Mouse (Mus musculus): ENCODE data around the gene Gdpd1.
"Not testable (repeated sequence)": the region's sequence is repeated elsewhere in the genome, so short reads cannot be mapped to it uniquely, and the experiment has no call there.

Gene Gdpd1

GRCm38 (mm10) chr11:87073866-87074440 lies at the start of gene Gdpd1:
Gene Gdpd1, minus strand, starts transcription at chr11:87074062.
- DNase-seq, result peak; percentile 93 to 95

GRCm38 (mm10) chr11:87121864-87122263 lies 48.0 kb upstream of the Gdpd1 start:
- no peak for DNase-seq

GRCm38 (mm10) chr11:87110172-87110909 lies 36.5 kb upstream of the Gdpd1 start:
- no peak for DNase-seq

GRCm38 (mm10) chr11:87109519-87110171 lies 35.8 kb upstream of the Gdpd1 start:
- DNase-seq, result peak; percentile 33 to 36

GRCm38 (mm10) chr11:87108755-87109518 lies 35.1 kb upstream of the Gdpd1 start, which contains the start of gene Ska2:
Gene Ska2, plus strand, starts transcription at chr11:87109234.
- DNase-seq, result peak; percentile 98

GRCm38 (mm10) chr11:87108409-87108754 lies 34.5 kb upstream of the Gdpd1 start, which contains the start of gene Prr11:
Gene Prr11, minus strand, starts transcription at chr11:87108708.
- no peak for DNase-seq

- no peak for DNase-seq
These were observed 13.3 kb upstream of the Gdpd1 start for GRCm38 (mm10) chr11:87087142-87087541.

- peak; percentile 84 to 85 for DNase-seq
These were observed 12.6 kb upstream of the Gdpd1 start, which contains the start of gene Smg8 for GRCm38 (mm10) chr11:87086290-87086984. Gene Smg8, minus strand, starts transcription at chr11:87086774.

GRCm38 (mm10) chr11:87085461-87085860 lies 11.6 kb upstream of the Gdpd1 start:
- DNase-seq, result no peak

GRCm38 (mm10) chr11:87083712-87084111 lies 9.8 kb upstream of the Gdpd1 start:
- DNase-seq, result no peak

- DNase-seq, result peak; percentile 79 to 80
These were observed 458 bp downstream of the Gdpd1 start for GRCm38 (mm10) chr11:87073343-87073865.

- no peak for DNase-seq
These were observed 11.8 kb downstream of the Gdpd1 start for GRCm38 (mm10) chr11:87062087-87062486.

GRCm38 (mm10) chr11:87060410-87060809 lies 13.5 kb downstream of the Gdpd1 start:
- DNase-seq, result no peak

- DNase-seq, result no peak
These were observed 17.6 kb downstream of the Gdpd1 start for GRCm38 (mm10) chr11:87056286-87056685.

GRCm38 (mm10) chr11:87048900-87049299 lies 25.0 kb downstream of the Gdpd1 start:
- not testable (repeated sequence) for DNase-seq

GRCm38 (mm10) chr11:87046968-87047367 lies 26.9 kb downstream of the Gdpd1 start:
- no peak for DNase-seq

- DNase-seq, result no peak
These were observed 30.8 kb downstream of the Gdpd1 start for GRCm38 (mm10) chr11:87043052-87043451.

- DNase-seq, result no peak
These were observed 34.4 kb downstream of the Gdpd1 start for GRCm38 (mm10) chr11:87039307-87039963.

- DNase-seq, result no peak
These were observed 37.7 kb downstream of the Gdpd1 start for GRCm38 (mm10) chr11:87036180-87036579.

- no peak for DNase-seq
These were observed 45.6 kb downstream of the Gdpd1 start for GRCm38 (mm10) chr11:87028212-87028611.

GRCm38 (mm10) chr11:87026096-87026875 lies 47.6 kb downstream of the Gdpd1 start:
- DNase-seq, result no peak
